ENCODE assay signal across 7 mouse cellular contexts in the genomic region with DNA sequence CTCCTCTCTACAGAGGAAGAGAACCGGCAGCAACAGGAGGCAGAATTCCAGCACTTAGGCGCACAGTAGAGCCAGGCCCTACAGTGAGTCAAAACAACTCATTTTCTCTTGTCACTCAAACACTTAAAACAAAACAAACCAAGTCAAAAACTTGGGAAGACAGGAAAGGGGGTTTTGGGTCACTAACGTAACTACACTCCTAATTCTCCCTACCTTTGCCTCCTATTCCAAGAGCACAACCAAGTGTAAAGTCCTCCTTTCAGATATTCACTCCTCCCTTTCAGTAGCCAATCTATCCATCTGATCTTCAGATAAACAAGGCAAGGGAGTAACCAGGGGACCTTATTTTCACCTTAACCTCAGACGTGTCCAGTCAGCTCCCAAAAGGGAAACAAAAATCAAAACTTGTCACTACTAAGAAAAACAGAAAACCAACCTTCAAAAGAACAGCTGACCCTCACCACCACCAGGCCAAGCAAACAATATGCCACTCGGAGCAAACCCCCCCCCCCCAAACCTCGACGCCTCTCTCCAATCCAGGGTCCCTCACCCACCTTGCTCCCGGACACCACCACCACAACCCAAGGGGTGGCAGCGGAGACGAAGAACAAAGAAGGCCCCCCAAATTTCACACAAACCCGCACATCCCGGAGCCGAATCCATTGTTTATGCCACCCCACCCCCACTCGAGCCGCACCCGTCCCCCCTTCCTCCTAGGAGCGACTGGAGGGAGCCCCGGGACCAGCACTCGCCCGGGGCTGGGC. TPM values are rescaled to one million over a fixed set of nuclear protein-coding genes. Genes with fewer than 3 reads are reported as not detected.
DNase-seq lines count a peak whose midpoint lies in the region; ATAC-seq and TF ChIP-seq lines count a peak whose summit lies in the region.

No protein-coding gene starts in this region.

- TF ChIP-seq POLR2A in testis, adult 2 months (IDR thresholded peaks at IDR 0.05; ENCODE audit: control insufficient read depth, low read depth, low read length): no peak
- no peak for TF ChIP-seq POLR2A in embryonic fibroblast, embryonic 13.5 days (IDR thresholded peaks at IDR 0.05; ENCODE audit: low read depth, low read length)

- peak overlapping the region; percentile 82 for H3K4me2 ChIP-seq in neural tube, embryonic 14.5 days (ENCODE audit: low read depth, low read length)

- H3K27me3 ChIP-seq in testis, adult 2 months (ENCODE audit: control insufficient read depth, insufficient read depth, low read length): no peaks in the 10 kb centered on the region
- no peaks in the 10 kb centered on the region for H3K27me3 ChIP-seq in neural tube, embryonic 14.5 days (ENCODE audit: control insufficient read depth, insufficient read depth, low read length)

- H3K9me3 ChIP-seq in neural tube, embryonic 14.5 days (ENCODE audit: control insufficient read depth, low read length): no peaks in the 10 kb centered on the region

- ATAC-seq in neural tube, embryonic 14.5 days (ENCODE audit: low read depth): no peak; the same call in none of the 2 replicates

- 5% methylated on average over 20 of the region's 20 CpGs for WGBS in neural tube, embryonic 14.5 days

- DNase-seq in testis, postnatal 10 days (ENCODE audit: low spot score): no peak
- peak; percentile 20 for DNase-seq in kidney, postnatal 10 days
- no peak for DNase-seq in ovary, postnatal 10 days (ENCODE audit: low spot score)
- no peak for DNase-seq in spleen, postnatal 36 days (ENCODE audit: low spot score in 2 of 2)

- H3K36me3 ChIP-seq in testis, adult 2 months (ENCODE audit: control insufficient read depth, insufficient read depth, low read length): no peaks in the 10 kb centered on the region
- H3K36me3 ChIP-seq in neural tube, embryonic 14.5 days (ENCODE audit: control insufficient read depth, insufficient read depth, low read length): peaks cover 24% of the 10 kb centered on the region

- H3K4me3 ChIP-seq in testis, adult 2 months (ENCODE audit: control insufficient read depth, low read depth, low read length): peak overlapping the region; percentile 90
- peak overlapping the region; percentile 71 for H3K4me3 ChIP-seq in embryonic fibroblast, embryonic 13.5 days (ENCODE audit: insufficient read depth, low read length)
- H3K4me3 ChIP-seq in neural tube, embryonic 14.5 days (ENCODE audit: low read depth, low read length): peak overlapping the region; percentile 93

- peak overlapping the region; percentile 79 for H3K27ac ChIP-seq in testis, adult 2 months (ENCODE audit: control insufficient read depth, insufficient read depth, low read depth, low read length)
- H3K27ac ChIP-seq in embryonic fibroblast, embryonic 13.5 days (ENCODE audit: insufficient read depth, low read length): peak overlapping the region; percentile 44; the same call in 1 of the 2 replicates
- peak overlapping the region; percentile 92 for H3K27ac ChIP-seq in neural tube, embryonic 14.5 days (ENCODE audit: low read depth, low read length)

- H3K4me1 ChIP-seq in testis, adult 2 months (ENCODE audit: control insufficient read depth, insufficient read depth, low read length): peaks cover 6% of the 10 kb centered on the region
- peaks cover 5% of the 10 kb centered on the region for H3K4me1 ChIP-seq in embryonic fibroblast, embryonic 13.5 days (ENCODE audit: control insufficient read depth, insufficient read depth, low read length)
- H3K4me1 ChIP-seq in neural tube, embryonic 14.5 days (ENCODE audit: control insufficient read depth, insufficient read depth, low read length): peaks cover 19% of the 10 kb centered on the region

- peak overlapping the region; percentile 96 for H3K9ac ChIP-seq in neural tube, embryonic 14.5 days (replicated peaks; ENCODE audit: low read depth, low read length)

- TF ChIP-seq CTCF in testis, adult 2 months (IDR thresholded peaks at IDR 0.05; ENCODE audit: control insufficient read depth, insufficient read depth, insufficient replicate concordance, low read depth, low read length): no peak
- TF ChIP-seq CTCF in embryonic fibroblast, embryonic 13.5 days (IDR thresholded peaks at IDR 0.05; ENCODE audit: borderline replicate concordance, insufficient read depth, low read length): no peak

RNA-seq across cellular contexts. Expression of a gene that starts 0.6 kb away (rescaled TPM):
- 302 and 308 TPM in 2 replicates for polyA plus RNA-seq in testis, adult 2 months (2012; rRNA removed)
- 26.7 and 31.1 TPM in 2 replicates for polyA plus RNA-seq in embryonic fibroblast, embryonic 13.5 days (2011; ENCODE audit: insufficient read length, low read depth, missing spikeins)
- 23.6 and 29.0 TPM in 2 replicates for polyA plus RNA-seq in neural tube, embryonic 14.5 days (2014; fragmentation: Nextera tagmentation; extraction: Ambion mirVana)

RNA-seq across cellular contexts. Expression of a gene that starts 34.7 kb away (rescaled TPM):
- 41.8 and 47.5 TPM in 2 replicates for polyA plus RNA-seq in testis, adult 2 months (2012; rRNA removed)
- 149 and 152 TPM in 2 replicates for polyA plus RNA-seq in embryonic fibroblast, embryonic 13.5 days (2011; ENCODE audit: insufficient read length, low read depth, missing spikeins)
- 239 and 242 TPM in 2 replicates for polyA plus RNA-seq in neural tube, embryonic 14.5 days (2014; fragmentation: Nextera tagmentation; extraction: Ambion mirVana)
